ENCODE assay signal across 29 mouse cellular contexts in genomic region chr13:56974063-56974462, GRCm38 (mm10).
DNase-seq lines count a peak whose midpoint lies in the region; ATAC-seq and TF ChIP-seq lines count a peak whose summit lies in the region.
"Had no signal": no experiment of that assay in that cellular context is flagged by ENCODE, and none has a peak within 500 bp of the region (broad histone marks: within the 10 kb centered on the region; RNA-seq: fewer than 3 reads in every experiment).

No protein-coding gene starts in this region.

- no peaks in the 10 kb centered on the region for H3K36me3 ChIP-seq in forebrain, embryonic 15.5 days
- no peaks in the 10 kb centered on the region for H3K36me3 ChIP-seq in forebrain, embryonic 14.5 days (ENCODE audit: control insufficient read depth, insufficient read depth, low read length)
- no peaks in the 10 kb centered on the region for H3K36me3 ChIP-seq in hindbrain, embryonic 15.5 days
- H3K36me3 ChIP-seq in hindbrain, embryonic 16.5 days (ENCODE audit: control insufficient read depth, insufficient read depth, low read length) = no peaks in the 10 kb centered on the region
- no peaks in the 10 kb centered on the region for H3K36me3 ChIP-seq in midbrain, postnatal 0 days (ENCODE audit: insufficient read depth, low read length)
- no peaks in the 10 kb centered on the region for H3K36me3 ChIP-seq in midbrain, embryonic 11.5 days (ENCODE audit: control insufficient read depth, insufficient read depth, low read length)
- H3K36me3 ChIP-seq: embryonic facial prominence, embryonic 13.5 days; forebrain, embryonic 12.5 days; G1E; heart, embryonic 13.5 days; hindbrain, embryonic 10.5 days; kidney, embryonic 15.5 days; limb, embryonic 12.5 days; lung, embryonic 15.5 days had no signal

- H3K4me1 ChIP-seq in forebrain, embryonic 15.5 days = no peaks in the 10 kb centered on the region
- no peaks in the 10 kb centered on the region for H3K4me1 ChIP-seq in forebrain, embryonic 14.5 days (ENCODE audit: control insufficient read depth, insufficient read depth, low read length)
- H3K4me1 ChIP-seq in hindbrain, embryonic 15.5 days (replicated peaks) = no peaks in the 10 kb centered on the region
- no peaks in the 10 kb centered on the region for H3K4me1 ChIP-seq in hindbrain, embryonic 16.5 days (ENCODE audit: control insufficient read depth, insufficient read depth, low read depth, low read length)
- no peaks in the 10 kb centered on the region for H3K4me1 ChIP-seq in midbrain, postnatal 0 days (ENCODE audit: insufficient read depth, low read length)
- no peaks in the 10 kb centered on the region for H3K4me1 ChIP-seq in midbrain, embryonic 11.5 days (ENCODE audit: control insufficient read depth, insufficient read depth, low read length)
- H3K4me1 ChIP-seq: embryonic facial prominence, embryonic 13.5 days; forebrain, embryonic 12.5 days; heart, embryonic 13.5 days; hindbrain, embryonic 10.5 days; kidney, embryonic 15.5 days; limb, embryonic 12.5 days; lung, embryonic 15.5 days had no signal

- no peak for DNase-seq in forebrain, embryonic 14.5 days (ENCODE audit: low spot score)
- DNase-seq in midbrain, postnatal 0 days (ENCODE audit: low spot score) = peak; percentile 27
- no peak for DNase-seq in midbrain, embryonic 11.5 days (ENCODE audit: low spot score, missing footprints)
- peak; percentile 9 for DNase-seq in brain, adult 2 months (ENCODE audit: low read depth, low spot score)
- DNase-seq: adrenal gland, postnatal 10 days; cerebellum, adult 11-12 months; cerebellum, adult 9-11 months; embryo, embryonic 11 days; heart, postnatal 10 days; kidney, adult 18-20 months; kidney, postnatal 25 days; lung, postnatal 36 days; right cerebral cortex, postnatal 25 days; thymus, postnatal 4 days had no signal

- H3K27me3 ChIP-seq in forebrain, embryonic 15.5 days = no peaks in the 10 kb centered on the region
- no peaks in the 10 kb centered on the region for H3K27me3 ChIP-seq in forebrain, embryonic 14.5 days (replicated peaks; ENCODE audit: control insufficient read depth, insufficient read depth, low read length)
- H3K27me3 ChIP-seq in hindbrain, embryonic 15.5 days = no peaks in the 10 kb centered on the region
- H3K27me3 ChIP-seq in hindbrain, embryonic 16.5 days (replicated peaks; ENCODE audit: control insufficient read depth, insufficient read depth, low read length) = no peaks in the 10 kb centered on the region
- no peaks in the 10 kb centered on the region for H3K27me3 ChIP-seq in midbrain, postnatal 0 days (ENCODE audit: insufficient read depth, low read length)
- H3K27me3 ChIP-seq in midbrain, embryonic 11.5 days (ENCODE audit: control insufficient read depth, insufficient read depth, low read length) = no peaks in the 10 kb centered on the region
- H3K27me3 ChIP-seq: embryonic facial prominence, embryonic 13.5 days; forebrain, embryonic 12.5 days; heart, embryonic 13.5 days; kidney, embryonic 15.5 days; limb, embryonic 12.5 days; lung, embryonic 15.5 days; Patski had no signal

- no peak overlapping the region for H3K4me2 ChIP-seq in forebrain, embryonic 15.5 days (replicated peaks)
- no peak overlapping the region for H3K4me2 ChIP-seq in forebrain, embryonic 14.5 days (ENCODE audit: low read length)
- no peak overlapping the region for H3K4me2 ChIP-seq in hindbrain, embryonic 15.5 days
- no peak overlapping the region for H3K4me2 ChIP-seq in hindbrain, embryonic 16.5 days (ENCODE audit: low read length)
- no peak overlapping the region for H3K4me2 ChIP-seq in midbrain, postnatal 0 days (ENCODE audit: low read depth, low read length, poor library complexity, severe bottlenecking)
- H3K4me2 ChIP-seq in midbrain, embryonic 11.5 days = no peak overlapping the region
- H3K4me2 ChIP-seq: embryonic facial prominence, embryonic 13.5 days; forebrain, embryonic 12.5 days; heart, embryonic 13.5 days; kidney, embryonic 15.5 days; limb, embryonic 12.5 days; lung, embryonic 15.5 days had no signal

- no peak overlapping the region for H3K9ac ChIP-seq in forebrain, embryonic 15.5 days (replicated peaks)
- H3K9ac ChIP-seq in forebrain, embryonic 14.5 days (ENCODE audit: low read length) = no peak overlapping the region
- H3K9ac ChIP-seq in hindbrain, embryonic 15.5 days = no peak overlapping the region
- H3K9ac ChIP-seq in hindbrain, embryonic 16.5 days (ENCODE audit: low read depth, low read length) = no peak overlapping the region
- H3K9ac ChIP-seq in midbrain, postnatal 0 days (replicated peaks; ENCODE audit: low read length, poor library complexity, severe bottlenecking) = no peak overlapping the region
- H3K9ac ChIP-seq in midbrain, embryonic 11.5 days (ENCODE audit: low read length) = no peak overlapping the region
- H3K9ac ChIP-seq: embryonic facial prominence, embryonic 13.5 days; forebrain, embryonic 12.5 days; heart, embryonic 13.5 days; kidney, embryonic 15.5 days; limb, embryonic 12.5 days; lung, embryonic 15.5 days had no signal

- WGBS in forebrain, embryonic 15.5 days = 91% methylated on average over 3 of the region's 3 CpGs
- WGBS in forebrain, embryonic 14.5 days = 85% methylated on average over 3 of the region's 3 CpGs
- WGBS in hindbrain, embryonic 15.5 days = 73% methylated on average over 3 of the region's 3 CpGs
- 64% methylated on average over 3 of the region's 3 CpGs for WGBS in hindbrain, embryonic 16.5 days
- 76% methylated on average over 3 of the region's 3 CpGs for WGBS in midbrain, postnatal 0 days
- WGBS in midbrain, embryonic 11.5 days = 75% methylated on average over 3 of the region's 3 CpGs

- 0 out of 2 replicates have a peak, but pooled peaks have one; percentile 48 for ATAC-seq in forebrain, embryonic 15.5 days (replicated peaks)
- ATAC-seq in forebrain, embryonic 14.5 days = no peak
- ATAC-seq in hindbrain, embryonic 15.5 days (ENCODE audit: low FRiP score, low read depth) = peak; percentile 38; the same call in 1 of the 2 replicates
- ATAC-seq in hindbrain, embryonic 16.5 days = no peak
- peak; percentile 87 for ATAC-seq in midbrain, postnatal 0 days (ENCODE audit: low FRiP score)
- no peak for ATAC-seq in midbrain, embryonic 11.5 days (ENCODE audit: low FRiP score)
- ATAC-seq: Patski had no signal

- TF ChIP-seq CTCF in midbrain, postnatal 0 days (IDR thresholded peaks at IDR 0.05) = no peak

- H3K4me3 ChIP-seq in forebrain, embryonic 15.5 days = no peak overlapping the region
- H3K4me3 ChIP-seq in forebrain, embryonic 14.5 days (ENCODE audit: low read depth, low read length) = no peak overlapping the region
- H3K4me3 ChIP-seq in hindbrain, embryonic 15.5 days = no peak overlapping the region
- no peak overlapping the region for H3K4me3 ChIP-seq in hindbrain, embryonic 16.5 days (ENCODE audit: low read length)
- H3K4me3 ChIP-seq in midbrain, postnatal 0 days (ENCODE audit: low read depth, low read length) = no peak overlapping the region
- no peak overlapping the region for H3K4me3 ChIP-seq in midbrain, embryonic 11.5 days (ENCODE audit: low read depth, low read length)
- H3K4me3 ChIP-seq: embryonic facial prominence, embryonic 13.5 days; erythroblast, embryonic 14.5 days; forebrain, embryonic 12.5 days; heart, embryonic 13.5 days; hindbrain, embryonic 10.5 days; kidney, embryonic 15.5 days; left cerebral cortex, adult 2 months; limb, embryonic 12.5 days; lung, embryonic 15.5 days had no signal

- H3K9me3 ChIP-seq in forebrain, embryonic 15.5 days = no peaks in the 10 kb centered on the region
- no peaks in the 10 kb centered on the region for H3K9me3 ChIP-seq in forebrain, embryonic 14.5 days (replicated peaks; ENCODE audit: control insufficient read depth, low read length)
- no peaks in the 10 kb centered on the region for H3K9me3 ChIP-seq in hindbrain, embryonic 15.5 days
- H3K9me3 ChIP-seq in hindbrain, embryonic 16.5 days (ENCODE audit: control insufficient read depth, low read length) = no peaks in the 10 kb centered on the region
- H3K9me3 ChIP-seq in midbrain, postnatal 0 days (ENCODE audit: low read length) = no peaks in the 10 kb centered on the region
- H3K9me3 ChIP-seq in midbrain, embryonic 11.5 days (ENCODE audit: control insufficient read depth, low read length) = no peaks in the 10 kb centered on the region
- H3K9me3 ChIP-seq: kidney, embryonic 15.5 days; lung, embryonic 15.5 days had no signal

- no peak overlapping the region for H3K27ac ChIP-seq in forebrain, embryonic 15.5 days (replicated peaks)
- H3K27ac ChIP-seq in forebrain, embryonic 14.5 days (ENCODE audit: low read depth, low read length) = no peak overlapping the region
- no peak overlapping the region for H3K27ac ChIP-seq in hindbrain, embryonic 15.5 days (replicated peaks)
- no peak overlapping the region for H3K27ac ChIP-seq in hindbrain, embryonic 16.5 days (ENCODE audit: low read depth, low read length)
- no peak overlapping the region for H3K27ac ChIP-seq in midbrain, postnatal 0 days (ENCODE audit: low read depth, low read length)
- no peak overlapping the region for H3K27ac ChIP-seq in midbrain, embryonic 11.5 days (ENCODE audit: low read depth, low read length)
- H3K27ac ChIP-seq: embryonic facial prominence, embryonic 13.5 days; forebrain, embryonic 12.5 days; heart, embryonic 13.5 days; hindbrain, embryonic 10.5 days; kidney, embryonic 15.5 days; left cerebral cortex, adult 2 months; limb, embryonic 12.5 days; lung, embryonic 15.5 days; stomach, postnatal 0 days had no signal

Comparison
In these comparisons a context has a peak if more than half of its experiments do, and no peak if none do; other contexts are left out.
1. ATAC-seq: peak in forebrain, embryonic 15.5 days (single experiment), hindbrain, embryonic 15.5 days (single experiment) and midbrain, postnatal 0 days (single experiment); none in forebrain, embryonic 14.5 days (single experiment), hindbrain, embryonic 16.5 days (single experiment) and midbrain, embryonic 11.5 days (single experiment).
2. DNase-seq: peak in midbrain, postnatal 0 days (single experiment) and brain, adult 2 months (single experiment); none in forebrain, embryonic 14.5 days (single experiment) and midbrain, embryonic 11.5 days (single experiment).